Mouse (Mus musculus) left cerebral cortex, postnatal 25 days (tissue): ENCODE measurements around the gene Rab4a. TPM values are rescaled to one million over a fixed set of nuclear protein-coding genes. Genes with fewer than 3 reads are reported as not detected.
A peak's percentile ranks its signal among the peaks of the same experiment; 100 is the strongest.

Experiments
- DNase-seq, 2 experiments: peaks; one replicate each; pipeline ENCODE4 v3.0.0; 2022; ENCODE audit warnings: low spot score in 2 of 2, mixed read lengths in 1 of 2
- intact Hi-C: fragments of 180-260 bp; cut with DNase I; formaldehyde crosslinking; loops from one replicate; pipeline ENCODE4 v1.15.1; 2025
- total RNA-seq, 2 experiments: library from RNA; stranded (reverse); gene quantifications; 2 replicates each; pipeline ENCODE4 v1.2.3; 2021

Rab4a gene
- total RNA-seq, 2 experiments from 2014 or later, result 45.0 to 47.0 TPM

GRCm38 (mm10) chr8:123840578-123841345, 35.0 kb downstream of the Rab4a start:
- intact Hi-C loops, result loop anchor here (1.0 to 2.0 kb wide), 3 partner anchors 19 to 72 kb away; no protein-coding TSS in a partner anchor
- peak; percentile 84 to 97 for DNase-seq

DNA sequence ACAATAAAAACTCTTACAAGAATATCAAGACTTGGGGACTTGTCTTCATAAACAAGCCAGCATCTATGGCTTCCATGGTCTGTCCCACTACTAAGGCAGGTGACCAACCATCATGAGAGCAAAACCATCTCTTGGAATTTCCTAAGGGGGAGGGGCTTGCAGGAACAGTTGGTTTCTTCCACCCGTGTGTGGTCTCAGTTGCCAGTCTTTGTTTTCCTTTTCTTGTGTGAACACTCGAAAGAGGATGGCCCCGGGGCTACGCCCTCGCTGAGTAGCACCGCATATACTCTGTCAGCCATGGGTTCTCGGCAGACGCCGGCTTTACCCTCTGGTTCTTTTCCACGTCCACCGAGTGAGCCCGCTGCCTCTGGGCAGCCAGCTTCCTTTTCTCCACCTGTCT, 36.3 kb downstream of the Rab4a start:
- intact Hi-C loops, result no loop called here
- no peak for DNase-seq

GRCm38 (mm10) chr8:123844341-123844740, 38.6 kb downstream of the Rab4a start:
- DNase-seq, result no peak
- intact Hi-C loops, result no loop called here

DNA sequence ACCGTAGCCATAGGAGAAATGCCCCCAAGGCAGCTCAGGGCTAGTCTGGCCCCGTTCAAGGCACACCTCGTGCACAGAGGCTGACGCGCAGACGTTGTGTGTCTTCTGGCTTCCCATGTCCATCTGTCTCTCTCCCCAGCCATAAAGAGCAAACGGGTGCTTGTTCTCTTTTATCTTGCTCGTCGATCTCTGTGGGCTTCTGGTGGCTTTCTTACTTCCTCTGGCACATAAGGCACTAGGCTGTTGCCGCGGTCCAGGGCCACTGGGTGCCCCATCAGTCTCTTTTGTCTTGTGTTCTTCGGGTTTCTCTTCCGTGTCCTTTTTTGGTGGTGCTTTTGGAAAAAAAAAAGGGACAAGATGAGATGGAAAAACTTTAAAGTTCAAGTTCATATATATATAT, 39.3 kb downstream of the Rab4a start:
- no peak for DNase-seq
- intact Hi-C loops, result no loop called here

- intact Hi-C loops, result no loop called here
- no peak for DNase-seq
Observed at GRCm38 (mm10) chr8:123845991-123846390, 40.2 kb downstream of the Rab4a start.

- DNase-seq, result peak; percentile 59 to 84
- intact Hi-C loops, result no loop called here
Observed at GRCm38 (mm10) chr8:123846509-123846908, 40.7 kb downstream of the Rab4a start.

DNA sequence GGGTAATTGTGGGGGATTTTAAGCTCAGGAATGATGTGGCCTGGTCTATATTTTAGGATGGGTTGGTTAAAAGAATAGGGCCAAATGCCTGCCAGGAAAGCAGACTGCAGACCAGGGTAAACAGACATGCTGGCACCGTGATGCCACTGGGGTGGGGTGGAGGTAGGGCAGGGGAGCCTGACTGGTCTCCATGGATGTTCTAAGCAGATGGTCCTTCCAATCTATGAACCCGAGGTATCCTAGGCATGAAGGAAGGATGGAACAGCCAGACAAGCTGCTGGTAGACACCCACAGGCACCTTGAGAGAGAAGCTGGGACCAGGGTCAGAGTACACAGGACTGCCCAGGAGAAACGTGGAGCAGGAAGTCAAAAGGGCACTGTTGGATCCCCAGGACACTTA, 41.8 kb downstream of the Rab4a start:
- intact Hi-C loops, result no loop called here
- no peak for DNase-seq

DNA sequence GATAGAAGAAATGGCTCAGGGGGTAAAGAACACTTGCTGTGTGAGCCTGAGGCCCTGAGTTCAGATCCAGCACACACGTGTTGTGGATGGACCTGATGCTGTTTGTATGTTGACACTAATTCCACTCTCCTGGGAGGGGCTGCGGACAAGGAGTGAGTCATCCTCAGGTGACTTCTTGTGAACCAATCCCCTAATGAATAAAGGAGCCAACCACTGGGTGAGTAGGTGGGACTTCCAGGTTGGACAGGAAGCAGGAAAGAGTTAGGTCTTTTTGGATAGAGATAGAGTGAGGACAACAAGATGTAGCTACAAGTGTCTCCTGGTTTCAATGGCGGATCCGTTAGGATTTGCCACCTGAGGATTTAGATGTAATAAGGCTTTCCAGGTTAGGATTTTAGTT, 43.6 kb downstream of the Rab4a start:
- no peak for DNase-seq
- intact Hi-C loops, result no loop called here

- intact Hi-C loops, result no loop called here
- no peak for DNase-seq
Observed at GRCm38 (mm10) chr8:123851590-123851989, 45.8 kb downstream of the Rab4a start.

DNA sequence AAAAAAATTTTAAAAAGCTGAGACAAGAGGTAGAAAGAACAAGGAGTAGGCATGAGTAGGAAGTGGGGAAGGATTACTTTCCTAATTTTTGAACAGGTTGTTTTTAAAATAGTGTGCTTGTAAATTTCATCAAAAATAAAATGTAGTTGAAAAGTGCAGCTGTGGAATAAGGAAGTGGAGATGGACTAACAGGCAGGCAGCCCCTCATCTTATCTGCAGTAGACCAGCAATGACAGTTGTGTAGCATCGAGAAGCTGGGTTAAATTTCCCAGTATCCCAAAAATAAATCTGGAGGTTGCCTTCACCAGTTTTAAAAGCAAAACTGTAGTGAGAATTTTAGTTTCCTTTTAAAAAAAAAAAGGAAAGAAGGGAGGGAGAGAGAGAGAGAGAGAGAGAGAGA, 48.5 kb downstream of the Rab4a start:
- intact Hi-C loops, result no loop called here
- no peak for DNase-seq

GRCm38 (mm10) chr8:123854733-123855475, 49.1 kb downstream of the Rab4a start:
- intact Hi-C loops, result no loop called here
- DNase-seq, result no peak

GRCm38 (mm10) chr8:123857361-123857760, 51.6 kb downstream of the Rab4a start:
- intact Hi-C loops, result no loop called here
- peak in 1 of 2 experiments; percentile 64 for DNase-seq

DNA sequence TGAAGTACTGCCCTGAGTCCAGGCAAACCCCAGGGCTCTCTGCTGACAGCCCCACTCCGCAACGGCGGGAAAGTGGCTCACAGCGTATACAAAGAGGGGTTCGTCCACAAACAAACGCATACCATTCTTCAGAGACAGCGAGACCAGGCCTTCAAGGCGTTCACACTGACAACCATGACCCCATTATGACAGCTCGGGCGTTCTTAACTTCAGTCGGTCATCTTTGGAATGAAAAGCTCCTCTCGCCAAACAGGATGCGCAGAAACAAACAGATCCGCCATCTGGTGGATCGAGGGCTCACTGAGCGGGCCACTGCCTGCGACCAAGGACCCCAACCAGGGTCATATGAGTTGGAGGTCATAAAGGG, 52.8 kb downstream of the Rab4a start:
- intact Hi-C loops, result no loop called here
- no peak for DNase-seq

DNA sequence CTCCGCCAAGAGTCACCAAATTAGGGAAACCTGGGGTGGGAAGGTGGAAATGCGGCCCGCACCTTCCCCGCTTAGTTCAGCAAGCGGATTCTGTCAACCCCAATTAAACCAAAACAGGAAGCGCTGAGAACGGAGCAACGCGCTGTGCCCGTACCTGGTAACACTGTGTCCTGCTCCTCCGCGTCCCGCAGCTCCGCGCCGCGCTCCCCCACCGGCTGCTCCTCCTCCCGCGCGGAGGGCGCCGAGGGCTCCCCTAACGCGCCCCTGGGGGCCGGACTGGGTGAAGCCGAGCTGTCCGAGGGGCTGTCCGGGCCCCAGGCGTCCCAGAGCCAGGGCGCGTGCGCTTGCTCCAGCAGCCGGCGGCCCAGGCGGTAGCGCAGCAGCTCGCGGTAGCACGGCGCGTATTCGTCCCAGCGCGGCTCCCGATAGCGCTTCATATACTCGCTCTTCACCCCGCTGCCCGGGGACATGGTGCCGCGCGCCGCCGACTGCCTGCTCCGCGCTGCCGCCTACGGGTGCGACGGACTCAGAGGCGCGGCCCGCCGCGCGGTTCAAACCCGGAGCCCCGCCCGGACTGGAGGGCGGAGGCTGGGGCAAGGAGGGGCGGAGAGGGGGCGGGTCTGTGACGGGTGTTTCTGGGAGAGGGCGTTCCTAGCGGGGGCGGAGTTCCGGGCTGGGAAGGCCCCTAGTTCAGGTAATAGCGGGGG, 53.3 kb downstream of the Rab4a start:
- intact Hi-C loops, result loop anchor here (1.0 kb wide), 2 partner anchors 18 to 26 kb away; no protein-coding TSS in a partner anchor
- DNase-seq, result peak; percentile 91 to 94

DNA sequence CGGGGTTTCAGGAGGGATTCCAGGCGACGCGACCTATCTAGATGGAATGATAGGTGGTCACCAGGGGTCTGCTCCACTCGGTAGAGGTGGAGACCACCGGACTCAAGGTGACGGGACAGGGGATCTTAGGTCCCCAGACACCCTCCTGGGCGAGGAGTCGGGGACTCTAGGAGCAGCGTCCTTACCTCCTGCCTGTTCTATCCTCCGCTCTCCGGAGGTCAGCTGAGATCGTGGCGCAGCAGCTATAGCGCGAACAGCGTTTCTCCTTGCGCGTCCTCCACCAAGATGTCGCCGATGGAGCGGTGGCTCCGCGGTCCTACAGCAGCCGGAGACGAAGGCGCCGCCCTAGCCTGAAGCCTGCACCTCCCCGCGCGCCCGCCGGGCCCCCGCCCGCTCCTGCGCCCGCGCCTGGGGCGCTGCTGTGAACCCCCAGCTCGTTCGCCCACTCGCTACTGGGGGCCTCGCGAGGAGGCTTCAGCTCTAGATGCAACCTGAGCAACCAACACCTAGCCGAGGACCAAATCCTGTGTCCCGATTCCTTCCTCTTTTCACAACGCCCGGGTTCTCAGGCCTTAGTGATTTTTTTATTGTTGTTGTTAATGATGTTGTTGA, 54.0 kb downstream of the Rab4a start, which contains the start of gene Ccsap:
Gene Ccsap, minus strand, starts transcription at position 562 of the 612 bp plus-strand sequence.
- intact Hi-C loops, result loop anchor here (1.0 kb wide), 2 partner anchors 18 to 26 kb away; no protein-coding TSS in a partner anchor
- DNase-seq, result peak; percentile 70 to 76

- intact Hi-C loops, result no loop called here
- no peak for DNase-seq
Observed at GRCm38 (mm10) chr8:123860386-123860785, 54.6 kb downstream of the Rab4a start.

DNA sequence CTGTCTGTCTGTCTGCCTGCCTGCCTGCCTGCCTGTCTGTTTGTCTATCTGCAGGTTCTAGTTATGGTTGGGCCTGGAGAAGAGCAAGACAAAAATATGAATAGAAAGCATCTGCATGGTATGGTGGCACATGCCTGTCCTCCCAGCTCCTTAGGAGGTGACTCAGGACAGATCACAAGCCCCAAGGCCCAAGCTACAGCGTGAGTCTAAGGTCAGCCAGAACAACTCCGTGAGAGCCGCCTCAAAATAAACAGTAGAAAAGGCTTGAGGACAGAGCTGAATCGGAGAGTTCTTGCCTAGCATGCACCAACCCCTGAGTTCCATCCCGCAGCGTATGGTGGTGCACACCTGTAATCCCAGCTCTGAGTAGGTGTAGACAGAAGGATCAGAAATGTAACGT, 60.0 kb downstream of the Rab4a start:
- intact Hi-C loops, result no loop called here
- no peak for DNase-seq

DNA sequence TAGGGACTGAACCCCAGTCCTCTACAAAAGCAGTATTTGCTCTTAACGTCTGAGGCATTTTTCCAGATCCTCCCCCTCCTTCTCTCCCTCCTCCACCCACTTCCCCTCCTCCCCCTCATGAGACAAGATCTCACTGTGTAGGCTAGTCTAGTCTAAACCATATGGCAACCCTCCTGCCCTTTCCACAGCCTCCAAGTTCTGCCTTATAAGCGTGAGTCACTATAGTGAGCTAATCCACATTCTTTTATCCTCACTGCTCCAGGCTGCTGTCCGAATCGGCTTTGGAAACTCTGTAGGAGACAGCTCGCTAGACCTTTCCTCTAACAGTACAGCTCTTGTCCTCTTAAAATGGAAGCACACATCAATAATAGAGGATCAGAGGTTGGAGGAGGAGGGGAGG, 61.2 kb downstream of the Rab4a start:
- intact Hi-C loops, result no loop called here
- DNase-seq, result no peak

- intact Hi-C loops, result no loop called here
- DNase-seq, result no peak
Observed at GRCm38 (mm10) chr8:123872048-123872447, 66.3 kb downstream of the Rab4a start.

- intact Hi-C loops, result no loop called here
- no peak for DNase-seq
Observed at GRCm38 (mm10) chr8:123873364-123873763, 67.6 kb downstream of the Rab4a start.
